In the genomic region with DNA sequence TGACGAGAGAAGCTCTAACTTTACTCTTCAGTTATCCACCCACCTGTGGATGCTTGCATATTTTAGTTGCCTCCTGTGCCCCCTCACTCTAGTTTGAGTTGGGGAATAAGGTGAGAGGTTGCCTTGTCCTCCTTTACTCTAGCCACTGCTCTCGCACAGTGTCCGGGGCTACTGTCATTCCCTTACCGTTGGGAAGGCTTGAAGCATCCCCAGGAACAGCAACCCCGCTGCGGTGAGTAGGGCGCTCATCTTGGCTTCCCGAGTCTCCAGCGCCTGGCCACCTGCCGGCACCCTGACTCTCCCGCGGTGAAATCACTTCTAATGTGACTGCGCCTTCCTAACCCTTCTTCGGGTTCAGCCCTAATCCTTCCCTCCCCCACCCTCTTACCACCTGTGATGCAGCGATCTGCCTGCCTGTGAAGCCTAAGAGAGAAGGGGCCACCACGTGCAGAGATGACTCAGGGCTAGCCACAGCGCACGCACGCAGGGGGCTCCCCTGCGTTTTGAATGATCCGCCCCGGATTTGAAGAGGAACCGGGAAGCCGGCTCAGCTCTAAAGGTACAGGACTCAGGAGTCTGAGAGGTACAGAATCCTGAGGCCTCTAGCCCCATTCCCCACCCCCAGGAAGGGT, we compare ENCODE assay signal across 14 mouse cellular contexts. TPM values are rescaled to one million over a fixed set of nuclear protein-coding genes. Genes with fewer than 3 reads are reported as not detected.
DNase-seq lines count a peak whose midpoint lies in the region; ATAC-seq and TF ChIP-seq lines count a peak whose summit lies in the region.
"Had no signal": no experiment of that assay in that cellular context is flagged by ENCODE, and none has a peak within 500 bp of the region (broad histone marks: within the 10 kb centered on the region; RNA-seq: fewer than 3 reads in every experiment).

A gene (minus strand): TSS at position 329 of the 632 bp plus-strand sequence.

- ATAC-seq in heart, embryonic 16.5 days (replicated peaks; ENCODE audit: extremely low read depth, insufficient read depth, low FRiP score) = peak; percentile 53
- peak; percentile 68 for ATAC-seq in activated CD4-positive, CD25-positive, alpha-beta regulatory T cell, adult 4 months
- ATAC-seq in neutrophil, adult 5-6 weeks (ENCODE audit: extremely low read depth, insufficient number of reproducible peaks, low FRiP score, poor library complexity, severe bottlenecking) = peak; percentile 20; the same call in 1 of the 2 replicates
- ATAC-seq in erythroblast, adult 5-6 weeks (replicated peaks; ENCODE audit: low FRiP score, poor library complexity, severe bottlenecking) = no peak

- no peak for TF ChIP-seq CTCF in gastrocnemius, adult 2 months (IDR thresholded peaks at IDR 0.05)

- H3K4me2 ChIP-seq in heart, embryonic 16.5 days (ENCODE audit: low read depth, low read length) = no peak within 1 kb of the TSS
- H3K4me2 ChIP-seq: embryonic facial prominence, embryonic 13.5 days had no signal

- H3K9ac ChIP-seq in heart, embryonic 16.5 days (ENCODE audit: low read length) = no peak within 1 kb of the TSS
- H3K9ac ChIP-seq: embryonic facial prominence, embryonic 13.5 days had no signal

- H3K4me1 ChIP-seq in heart, embryonic 16.5 days (ENCODE audit: control insufficient read depth, insufficient read depth, low read length) = no peaks in the 10 kb centered on the region
- H3K4me1 ChIP-seq: embryonic facial prominence, embryonic 13.5 days; heart, embryonic 10.5 days had no signal

- H3K27me3 ChIP-seq in heart, embryonic 16.5 days (ENCODE audit: control insufficient read depth, insufficient read depth, low read length) = peaks cover 19% of the 10 kb centered on the region

- H3K27ac ChIP-seq in heart, embryonic 16.5 days (ENCODE audit: low read length) = no peak within 1 kb of the TSS
- no peak within 1 kb of the TSS for H3K27ac ChIP-seq in gastrocnemius, adult 2 months
- H3K27ac ChIP-seq: embryonic facial prominence, embryonic 13.5 days; heart, embryonic 10.5 days had no signal

- no peaks in the 10 kb centered on the region for H3K9me3 ChIP-seq in heart, embryonic 16.5 days (replicated peaks; ENCODE audit: control insufficient read depth, low read length)
- H3K9me3 ChIP-seq: heart, embryonic 10.5 days had no signal

- intact Hi-C loops in gastrocnemius, adult 2 months (cut with DNase I) = loop anchor here (5.0 kb wide), 1 partner anchor 563 kb away; no protein-coding TSS in a partner anchor

- no peak for DNase-seq in heart, adult 18-20 months
- DNase-seq in A20 (ENCODE audit: low read depth, low spot score) = peak; percentile 91
- DNase-seq in gastrocnemius, adult 2 months = no peak
- DNase-seq in adrenal gland, postnatal 4 days (ENCODE audit: low spot score in 2 of 2) = no peak
- DNase-seq: cerebellum, adult 9-11 months; kidney, adult 2 months; liver; midbrain, embryonic 14.5 days had no signal

- peak within 1 kb of the TSS; percentile 22; the same call in 1 of the 2 replicates for H3K4me3 ChIP-seq in heart, embryonic 16.5 days (ENCODE audit: low read length)
- no peak within 1 kb of the TSS for H3K4me3 ChIP-seq in gastrocnemius, adult 2 months
- H3K4me3 ChIP-seq: embryonic facial prominence, embryonic 13.5 days; heart, embryonic 10.5 days had no signal

- WGBS in heart, embryonic 16.5 days = 3% methylated on average over 24 of the region's 24 CpGs

- no peaks in the 10 kb centered on the region for H3K36me3 ChIP-seq in heart, embryonic 16.5 days (ENCODE audit: control insufficient read depth, insufficient read depth)
- H3K36me3 ChIP-seq: embryonic facial prominence, embryonic 13.5 days; heart, embryonic 10.5 days had no signal

RNA-seq across cellular contexts. Expression of the gene that starts here (rescaled TPM):
- 1.3 and 4.3 TPM in 2 replicates for polyA plus RNA-seq in heart, embryonic 16.5 days (2015; fragmentation: Nextera tagmentation; extraction: Ambion mirVana)
- total RNA-seq in heart, adult 18-20 months (2021) = under 1 TPM; 0.07 to 0.15 TPM
- polyA plus RNA-seq in activated CD4-positive, CD25-positive, alpha-beta regulatory T cell, adult 4 months (2017; shearing (Covaris generic)) = 10 to 100 TPM in 1 of 2 experiments, 1 to 10 TPM in 1; 6.3 to 14.2 TPM
- total RNA-seq in neutrophil, adult 5-6 weeks (2017) = 0.58 and 0.86 TPM in 2 replicates
- total RNA-seq in gastrocnemius, adult 2 months (2021) = under 1 TPM in 1 of 2 experiments, not detected in 1; 0.10 TPM
- 0.21 TPM in 1 of 2 replicates, not detected in the other for total RNA-seq in erythroblast, adult 5-6 weeks (2015; ENCODE audit: low replicate concordance)
- 0.26 TPM in 1 of 2 replicates, not detected in the other for total RNA-seq in erythroblast, adult 5-6 weeks (2017; ENCODE audit: low replicate concordance)
- total RNA-seq in adrenal gland, postnatal 4 days (2021) = under 1 TPM; 0.22 to 0.34 TPM
- polyA plus RNA-seq: heart, embryonic 10.5 days had no signal

Comparison
In these comparisons a context has a peak if more than half of its experiments do, and no peak if none do; other contexts are left out.
1. Peak in ATAC-seq in neutrophil, adult 5-6 weeks; RNA of the gene not detected or under 1 TPM.